Mouse (Mus musculus) embryo, embryonic 11 days (tissue): Measurements from ENCODE around the gene Hspa4.
A peak's percentile ranks its signal among the peaks of the same experiment; 100 is the strongest.
"Not testable (repeated sequence)": the region's sequence is repeated elsewhere in the genome, so short reads cannot be mapped to it uniquely, and the experiment has no call there.

Experiments used
- DNase-seq: peaks from one replicate; pipeline ENCODE4 v3.0.0-alpha.2; 2015

The Hspa4 gene

DNA sequence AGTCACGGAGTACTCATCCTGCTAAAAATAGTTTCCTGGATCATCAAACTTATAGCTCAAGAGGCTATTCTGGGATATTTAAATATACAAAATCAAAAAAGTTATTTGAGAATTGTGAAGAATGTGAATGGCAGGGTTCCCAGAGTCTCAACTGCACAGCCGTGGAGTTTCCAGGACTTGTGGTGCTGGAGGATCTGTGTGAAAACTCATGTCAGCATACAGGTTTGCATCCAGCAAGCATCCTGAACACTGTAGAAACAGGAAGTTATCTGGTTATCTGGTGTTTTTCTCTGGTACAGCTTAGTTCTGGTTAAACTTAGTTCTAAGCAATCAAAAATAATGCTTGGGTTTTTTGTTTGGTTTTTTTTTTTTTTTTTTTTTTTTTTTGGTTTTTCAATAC is 6.7 kb upstream of the Hspa4 start:
- no peak for DNase-seq

DNA sequence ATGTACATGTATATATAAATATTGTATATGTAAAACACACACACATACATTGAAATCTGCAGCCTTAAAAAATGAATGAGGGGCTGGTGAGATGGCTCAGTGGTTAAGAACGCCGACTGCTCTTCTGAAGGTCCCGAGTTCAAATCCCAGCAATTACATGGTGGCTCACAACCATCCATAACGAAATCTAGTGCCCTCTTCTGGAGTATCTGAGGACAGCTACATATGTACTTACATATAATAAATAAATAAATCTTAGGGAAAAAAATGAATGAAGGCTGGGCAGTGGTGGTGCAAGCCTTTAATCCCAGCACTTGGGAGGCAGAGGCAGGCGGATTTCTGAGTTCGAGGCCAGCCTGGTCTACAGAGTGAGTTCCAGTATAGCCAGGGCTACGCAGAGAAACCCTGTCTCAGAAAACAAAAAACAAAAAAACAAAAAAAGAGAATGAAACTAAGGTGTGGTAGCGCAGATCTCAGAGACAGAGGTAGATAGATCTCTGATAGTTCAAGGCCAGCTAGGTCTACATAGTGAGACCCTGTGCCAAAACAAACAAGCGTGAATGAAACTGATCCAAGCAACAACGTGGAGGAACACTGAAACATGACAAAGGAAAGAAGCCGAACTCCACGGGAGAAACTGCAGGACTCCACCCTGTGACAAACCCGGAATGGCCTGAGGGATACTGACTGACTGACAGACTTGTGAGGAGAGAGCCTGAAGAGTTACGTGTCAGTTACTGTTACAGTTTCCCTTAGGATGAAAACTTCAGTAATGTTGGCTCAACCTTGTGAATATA is 4.0 kb upstream of the Hspa4 start:
- no peak for DNase-seq

DNA sequence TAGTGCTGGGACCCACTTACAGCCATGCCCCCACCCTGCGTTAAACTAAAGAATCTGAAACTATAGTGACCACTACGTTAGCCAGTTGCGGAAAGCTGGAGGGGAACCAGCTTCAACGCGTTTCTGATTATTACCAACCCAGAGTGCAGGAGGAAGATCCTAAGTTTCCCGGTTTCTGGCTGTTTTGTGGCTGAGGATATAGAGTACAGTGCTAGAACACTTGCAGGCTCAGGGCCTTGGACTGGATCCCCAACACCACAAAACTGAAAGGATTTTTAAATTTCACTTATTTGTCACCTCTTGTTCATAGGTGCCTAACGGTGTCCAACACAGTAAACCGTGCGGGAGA is 884 bp upstream of the Hspa4 start:
- no peak for DNase-seq

DNA sequence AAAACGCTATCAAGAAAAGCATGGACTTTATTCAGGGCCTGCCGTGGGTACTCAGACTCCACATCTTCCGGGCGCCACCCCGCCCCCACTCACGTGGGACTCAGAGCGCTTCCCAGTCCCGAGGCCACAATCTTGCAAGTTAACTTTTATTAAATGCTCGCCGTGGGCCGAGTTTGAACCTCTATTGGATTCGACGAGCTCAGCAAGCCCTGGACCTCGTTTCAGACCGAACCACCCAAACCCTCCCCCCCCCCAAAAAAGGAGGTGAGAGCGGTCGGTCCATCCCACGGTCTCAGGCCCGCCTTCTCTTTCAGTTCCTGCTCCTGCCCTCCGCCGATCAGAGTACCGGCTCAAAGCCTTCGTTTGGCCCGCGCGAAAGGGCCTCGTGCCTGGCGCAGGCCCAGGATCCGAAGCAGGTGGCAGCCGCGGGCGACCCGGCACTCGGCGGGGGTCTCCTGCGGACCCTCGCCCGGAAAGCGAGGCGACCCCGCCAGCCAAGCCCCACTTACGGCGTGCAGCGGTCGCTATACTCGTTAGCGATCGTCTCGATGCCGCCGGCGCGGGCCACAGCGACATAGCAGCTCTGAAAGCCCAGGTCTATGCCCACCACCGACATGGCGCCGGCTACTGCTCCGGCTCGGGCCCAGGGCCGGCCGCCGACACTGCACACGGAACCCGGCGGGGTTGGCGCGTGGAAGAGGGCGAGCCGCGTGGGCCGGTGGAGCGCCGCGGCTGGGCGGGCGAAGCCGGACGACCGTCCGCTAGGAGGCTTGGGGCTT is 517 bp downstream of the Hspa4 start:
- peak; percentile 70 for DNase-seq

DNA sequence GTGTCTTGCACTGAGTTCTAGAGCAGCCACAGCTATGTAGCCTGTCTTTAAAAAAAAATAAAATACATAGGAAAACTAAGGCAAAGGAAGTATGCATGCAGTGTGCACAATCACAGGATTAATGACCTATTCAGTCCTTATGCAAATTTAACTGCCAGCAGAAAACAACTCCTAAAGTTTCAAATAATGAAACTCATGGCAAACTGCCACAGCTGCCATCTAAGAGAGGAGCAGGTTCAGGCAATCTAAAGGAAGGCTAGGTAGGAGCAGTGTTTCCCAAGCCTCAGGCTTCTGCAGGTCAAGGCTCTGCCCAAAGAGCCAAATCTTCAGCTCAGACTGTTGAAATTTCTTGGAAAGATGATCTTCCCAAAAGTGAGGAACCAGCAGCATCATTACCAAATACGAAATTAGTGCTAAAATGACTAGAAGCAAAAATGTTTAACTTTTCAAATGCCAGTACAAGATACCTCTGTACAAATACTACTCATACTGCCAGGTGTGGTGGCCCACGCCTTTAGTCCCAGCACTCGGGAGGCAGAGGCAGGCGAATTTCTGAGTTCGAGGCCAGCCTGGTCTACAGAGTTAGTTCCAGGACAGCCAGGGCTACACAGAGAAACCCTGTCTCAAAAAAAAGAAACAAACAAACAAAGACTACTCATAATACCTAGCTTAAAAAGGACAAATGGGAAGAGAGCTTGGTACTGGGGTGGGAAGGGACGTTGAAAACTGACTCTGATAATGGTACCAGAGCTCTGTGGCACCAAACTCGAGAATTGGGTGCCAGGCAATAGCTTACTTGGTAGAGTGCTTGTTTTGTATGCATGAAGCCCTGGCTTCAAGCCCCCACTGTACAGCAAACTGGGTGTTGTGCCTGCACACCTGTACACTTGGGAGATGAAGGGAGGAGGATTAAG is 2.1 kb downstream of the Hspa4 start:
- no peak for DNase-seq

DNA sequence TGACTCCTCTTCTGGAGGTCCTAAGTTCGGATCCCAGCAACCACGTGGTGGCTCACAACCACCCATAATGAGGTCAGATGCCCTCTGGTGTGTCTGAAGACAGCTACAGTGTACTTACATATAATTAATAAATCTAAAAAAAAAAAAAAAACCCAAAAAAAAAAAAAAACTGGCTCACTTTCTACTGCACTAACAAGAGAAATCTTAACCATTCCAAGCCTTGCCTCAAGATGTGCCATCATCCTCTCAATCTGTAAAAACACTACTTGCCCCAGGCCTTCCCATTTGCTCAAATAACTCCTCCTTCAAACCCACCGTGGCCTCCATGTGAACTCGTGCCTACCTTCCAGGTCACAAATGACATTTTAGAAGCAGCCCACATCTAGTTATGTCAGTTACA is 3.4 kb downstream of the Hspa4 start:
- DNase-seq: no peak

DNA sequence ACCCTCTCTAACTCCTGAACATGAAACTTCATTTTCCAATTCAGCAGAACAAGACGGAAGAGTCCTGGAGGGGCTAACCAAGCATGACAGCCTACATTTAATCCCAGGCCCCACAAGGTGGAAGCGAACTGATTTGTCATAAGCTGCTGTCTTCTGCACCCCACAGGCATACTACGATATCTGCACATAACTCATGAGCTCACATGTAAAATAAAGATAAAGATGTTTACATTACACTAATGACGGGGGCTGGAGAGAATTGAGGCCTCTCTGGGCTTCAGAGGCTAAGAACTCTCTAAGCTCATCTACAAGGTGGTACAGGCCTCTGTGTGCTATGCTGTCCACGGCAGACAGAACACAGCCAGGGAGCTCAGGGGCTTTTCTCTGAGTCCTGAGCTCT is 5.8 kb downstream of the Hspa4 start:
- DNase-seq: no peak

DNA sequence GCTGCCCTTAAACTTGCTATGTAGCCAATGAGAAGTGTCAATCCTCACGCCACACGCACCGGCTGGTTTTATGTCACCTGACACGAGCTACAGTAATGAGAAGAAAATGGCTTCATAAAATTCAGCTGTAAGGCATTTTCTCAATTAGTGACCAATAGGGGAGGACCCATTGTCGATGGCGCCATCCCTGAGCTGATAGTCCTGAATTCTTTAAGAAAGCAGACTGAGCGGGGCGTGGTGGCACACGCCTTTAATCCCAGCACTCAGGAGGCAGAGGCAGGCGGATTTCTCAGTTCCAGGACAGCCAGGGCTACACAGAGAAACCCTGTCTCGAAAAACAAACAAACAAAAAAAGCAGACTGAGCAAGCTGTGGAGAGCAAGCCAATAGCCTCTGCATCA is 9.4 kb downstream of the Hspa4 start:
- DNase-seq: no peak

DNA sequence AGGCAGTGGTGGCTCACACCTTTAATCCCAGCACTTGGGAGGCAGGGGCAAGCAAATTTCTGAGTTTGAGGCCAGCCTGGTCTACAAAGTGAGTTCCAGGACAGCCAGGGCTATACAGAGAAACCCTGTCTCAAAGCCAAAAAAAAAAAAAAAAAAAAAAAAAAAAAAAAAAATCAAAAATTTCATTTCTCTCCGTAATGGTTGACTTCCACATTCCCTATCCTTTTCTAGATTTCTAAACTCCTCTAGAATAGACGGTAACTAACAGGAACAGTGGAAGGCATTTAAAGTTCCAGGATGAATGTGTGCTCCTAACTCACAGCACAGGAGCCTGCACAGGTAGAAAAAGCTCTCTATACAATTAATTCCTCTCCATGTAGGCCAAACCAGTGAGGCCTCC is 10.1 kb downstream of the Hspa4 start:
- DNase-seq: not testable (repeated sequence)

DNA sequence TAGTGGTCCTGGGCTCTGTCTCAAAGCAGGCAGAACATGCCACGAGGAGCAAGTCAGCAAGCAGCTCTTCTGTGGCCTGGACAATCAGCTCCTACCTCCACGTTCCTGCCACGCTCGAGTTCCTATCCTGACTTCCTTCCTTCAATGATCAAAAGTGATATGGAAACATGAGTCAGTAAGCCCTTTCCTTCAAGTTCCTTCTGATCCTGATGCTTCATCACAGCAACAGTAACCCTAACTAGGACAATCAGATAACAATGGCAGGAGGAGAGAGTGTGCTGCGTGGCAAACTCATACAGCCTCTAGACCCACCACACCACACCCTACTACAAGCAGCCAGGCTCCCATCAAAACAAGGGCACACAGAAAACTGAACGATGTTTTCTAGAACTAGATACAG is 14.4 kb downstream of the Hspa4 start:
- no peak for DNase-seq

DNA sequence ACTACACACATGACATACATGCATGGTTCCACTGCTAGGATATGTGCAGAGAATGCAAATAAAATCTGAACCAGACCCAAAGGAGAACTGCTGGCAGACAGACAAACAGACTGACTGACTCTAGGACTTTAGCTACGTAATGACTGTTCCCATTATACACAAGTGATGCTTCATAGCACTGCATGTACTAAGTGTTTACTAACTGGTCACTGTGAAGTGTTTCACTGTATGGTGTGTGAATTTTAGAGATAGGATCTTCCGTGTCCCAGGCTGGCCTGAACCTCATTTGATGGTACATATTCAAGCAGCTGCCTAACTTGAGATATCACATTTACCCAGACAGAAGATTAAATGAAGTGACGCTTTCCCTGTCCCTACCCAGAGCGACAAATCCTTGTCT is 21.8 kb downstream of the Hspa4 start:
- DNase-seq: no peak

DNA sequence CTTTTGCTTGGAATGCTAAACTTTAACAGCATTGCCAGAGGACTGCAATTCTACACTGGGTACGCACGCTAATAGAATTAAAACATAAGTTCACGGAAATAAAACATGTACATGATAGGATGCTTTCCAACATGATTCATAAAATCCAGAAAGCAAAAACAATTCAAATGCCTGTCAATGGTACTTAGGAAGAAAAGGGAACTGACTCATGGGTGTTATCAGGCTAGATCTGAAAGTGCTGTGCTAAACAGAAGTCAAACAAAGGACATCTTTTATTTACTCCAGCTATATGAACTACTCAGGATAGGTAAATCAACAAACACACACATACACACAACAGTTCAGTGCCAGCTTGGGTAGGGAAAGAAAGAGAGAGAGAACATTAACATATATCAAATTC is 24.9 kb downstream of the Hspa4 start:
- no peak for DNase-seq

DNA sequence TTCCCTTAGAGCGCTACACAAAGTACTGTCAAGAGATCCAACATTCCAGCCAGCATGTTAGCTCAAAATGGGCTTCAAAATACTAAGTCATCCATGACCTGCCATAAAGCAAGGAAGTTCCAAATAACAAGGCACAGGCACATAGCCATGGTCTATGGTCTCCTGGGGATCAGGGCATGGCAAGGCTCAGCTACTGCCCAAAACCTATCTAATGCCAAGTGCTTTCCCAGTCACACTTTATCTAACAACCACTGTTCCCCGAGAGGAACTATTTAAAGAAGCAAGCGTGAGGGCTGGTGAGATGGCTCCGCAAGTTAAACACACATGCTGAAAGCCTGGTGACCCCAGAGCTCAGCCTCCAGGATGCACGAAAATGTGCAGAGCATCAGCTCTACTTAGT is 26.9 kb downstream of the Hspa4 start:
- no peak for DNase-seq

DNA sequence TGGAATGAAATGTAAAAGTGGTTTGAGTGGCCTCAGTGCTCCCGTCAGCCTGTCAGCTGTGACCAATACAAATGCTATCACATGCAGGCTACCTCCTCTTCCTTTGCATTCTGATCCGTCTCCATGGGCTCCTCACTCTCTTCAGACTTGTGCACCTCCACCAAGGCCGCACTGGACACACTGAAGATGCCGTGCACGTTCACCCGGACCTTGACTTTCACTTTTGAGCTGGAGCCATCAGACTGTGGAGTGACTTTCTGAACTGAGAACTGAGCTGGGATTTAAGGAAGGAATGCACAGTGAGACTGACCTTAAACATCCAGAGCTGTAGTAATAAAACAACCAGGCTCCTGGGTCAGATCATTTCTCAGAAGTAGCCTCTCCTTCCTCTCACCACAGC is 30.7 kb downstream of the Hspa4 start:
- no peak for DNase-seq

DNA sequence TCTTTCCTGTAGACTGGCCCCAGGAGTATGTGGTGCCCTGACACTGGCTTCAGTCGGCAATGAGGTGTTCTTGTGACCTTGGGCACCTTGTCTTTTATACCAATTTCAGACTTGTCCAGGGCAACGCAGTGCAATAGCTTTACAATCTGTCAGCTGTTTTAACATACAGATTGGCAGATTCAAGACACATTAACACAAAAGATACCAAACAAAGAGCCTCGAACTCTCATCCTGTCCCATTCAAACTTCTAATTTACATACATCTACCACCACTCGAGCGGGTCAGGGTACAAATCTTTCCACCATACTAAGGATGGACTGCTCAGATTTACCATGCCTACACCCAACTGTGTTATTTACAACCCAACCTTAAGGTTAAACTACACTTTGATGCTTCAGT is 39.7 kb downstream of the Hspa4 start:
- no peak for DNase-seq

DNA sequence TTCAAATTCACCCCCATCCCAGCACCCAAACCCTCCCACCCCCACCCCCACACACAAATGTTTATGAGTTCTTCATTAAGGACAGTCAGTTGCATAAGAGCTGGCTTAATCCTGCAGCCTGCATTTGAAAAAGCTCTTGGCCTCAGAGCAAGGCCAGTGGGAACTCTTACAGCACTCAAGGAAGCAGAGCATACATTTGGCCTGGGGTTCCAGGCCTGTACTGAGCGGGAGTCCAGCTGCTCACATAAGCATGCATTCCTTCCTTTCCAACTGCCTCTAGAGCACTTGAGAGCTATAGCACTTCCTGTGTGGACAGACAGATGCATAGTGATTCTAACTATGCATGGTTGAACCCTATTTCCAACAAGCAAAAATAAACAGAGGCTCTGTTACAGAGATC is 40.2 kb downstream of the Hspa4 start:
- no peak for DNase-seq

DNA sequence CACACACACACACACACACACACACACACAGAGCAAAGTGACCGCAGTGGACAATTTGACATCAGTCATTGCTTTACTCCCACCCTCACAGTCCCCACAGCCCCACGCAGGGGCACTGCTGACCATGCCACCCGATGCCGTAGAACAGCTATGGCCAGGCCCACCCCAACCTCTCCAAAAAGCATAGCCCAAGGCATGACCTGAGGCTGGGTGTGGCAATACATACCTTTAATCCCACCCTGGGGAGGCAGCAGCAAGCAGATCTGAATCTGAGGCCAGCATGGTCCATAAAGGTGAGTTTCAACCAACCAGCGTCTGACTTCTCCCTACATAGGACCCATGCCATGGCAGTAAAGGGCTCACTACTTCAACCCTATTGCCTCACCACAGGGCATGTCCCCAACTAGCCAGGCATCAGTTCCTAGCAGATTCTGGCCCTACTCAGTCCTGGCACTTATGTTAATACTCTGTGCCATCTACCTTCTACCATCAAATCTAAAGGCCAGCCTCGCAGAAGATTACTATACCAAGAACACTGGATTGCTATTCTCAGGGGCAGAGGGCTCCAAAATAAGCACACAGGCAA is 41.1 kb downstream of the Hspa4 start:
- no peak for DNase-seq

DNA sequence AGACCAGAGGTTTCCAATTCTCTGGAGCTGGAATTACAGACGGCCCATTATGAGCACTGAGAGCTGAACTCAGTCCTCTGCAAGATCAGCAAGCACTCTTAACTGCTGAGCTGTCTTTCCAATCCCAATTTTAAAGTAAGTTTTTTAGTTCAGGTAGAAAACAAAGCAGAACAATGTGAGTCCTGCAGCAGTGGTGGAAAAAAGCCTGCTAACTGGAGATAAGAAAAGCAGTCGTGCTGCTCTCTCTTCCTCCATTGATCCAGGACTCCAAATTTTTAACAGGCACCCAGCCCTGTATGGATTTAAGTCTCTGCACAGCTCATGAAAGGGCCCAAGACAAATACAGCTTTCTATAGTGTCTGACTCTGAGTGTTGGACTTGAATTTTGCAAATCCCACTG is 43.3 kb downstream of the Hspa4 start:
- DNase-seq: no peak

DNA sequence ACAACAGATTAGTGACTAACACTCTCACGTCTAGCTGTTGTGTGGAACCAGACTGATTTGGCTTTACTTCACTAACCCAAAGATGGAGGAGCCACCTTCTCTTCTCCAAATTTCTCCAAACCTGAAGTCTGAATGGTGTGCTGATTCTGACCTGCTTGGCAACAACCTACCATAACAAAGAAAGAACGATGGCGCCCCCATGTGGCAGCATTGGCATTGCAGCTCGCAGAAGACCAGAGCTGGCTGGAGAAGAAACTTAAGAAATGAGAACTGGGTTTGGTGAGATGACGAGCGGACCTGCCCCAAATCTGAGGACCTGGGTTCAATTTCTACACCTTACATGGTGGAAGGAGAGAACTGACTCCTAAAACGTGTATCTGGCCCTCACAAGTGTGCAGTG is 45.3 kb downstream of the Hspa4 start:
- DNase-seq: peak; percentile 62

DNA sequence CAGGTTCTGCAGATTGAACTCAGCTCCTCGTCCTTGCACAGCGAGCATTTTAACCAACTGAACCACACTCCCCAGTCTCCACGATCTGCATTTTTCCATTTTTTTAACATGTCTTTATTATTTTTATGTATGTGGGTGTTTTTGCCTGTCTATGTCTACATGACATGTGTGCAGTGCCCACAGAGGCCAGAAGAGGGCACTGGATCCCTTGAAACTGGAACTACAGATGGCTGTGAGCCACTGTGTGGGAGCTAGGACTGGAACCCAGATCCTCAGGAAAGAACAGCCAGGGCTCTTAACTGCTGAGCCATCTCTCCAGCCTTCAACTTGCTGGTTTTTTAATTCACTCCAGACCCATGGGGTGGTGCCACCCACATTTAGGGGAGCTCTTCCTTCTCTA is 45.8 kb downstream of the Hspa4 start:
- DNase-seq: no peak

DNA sequence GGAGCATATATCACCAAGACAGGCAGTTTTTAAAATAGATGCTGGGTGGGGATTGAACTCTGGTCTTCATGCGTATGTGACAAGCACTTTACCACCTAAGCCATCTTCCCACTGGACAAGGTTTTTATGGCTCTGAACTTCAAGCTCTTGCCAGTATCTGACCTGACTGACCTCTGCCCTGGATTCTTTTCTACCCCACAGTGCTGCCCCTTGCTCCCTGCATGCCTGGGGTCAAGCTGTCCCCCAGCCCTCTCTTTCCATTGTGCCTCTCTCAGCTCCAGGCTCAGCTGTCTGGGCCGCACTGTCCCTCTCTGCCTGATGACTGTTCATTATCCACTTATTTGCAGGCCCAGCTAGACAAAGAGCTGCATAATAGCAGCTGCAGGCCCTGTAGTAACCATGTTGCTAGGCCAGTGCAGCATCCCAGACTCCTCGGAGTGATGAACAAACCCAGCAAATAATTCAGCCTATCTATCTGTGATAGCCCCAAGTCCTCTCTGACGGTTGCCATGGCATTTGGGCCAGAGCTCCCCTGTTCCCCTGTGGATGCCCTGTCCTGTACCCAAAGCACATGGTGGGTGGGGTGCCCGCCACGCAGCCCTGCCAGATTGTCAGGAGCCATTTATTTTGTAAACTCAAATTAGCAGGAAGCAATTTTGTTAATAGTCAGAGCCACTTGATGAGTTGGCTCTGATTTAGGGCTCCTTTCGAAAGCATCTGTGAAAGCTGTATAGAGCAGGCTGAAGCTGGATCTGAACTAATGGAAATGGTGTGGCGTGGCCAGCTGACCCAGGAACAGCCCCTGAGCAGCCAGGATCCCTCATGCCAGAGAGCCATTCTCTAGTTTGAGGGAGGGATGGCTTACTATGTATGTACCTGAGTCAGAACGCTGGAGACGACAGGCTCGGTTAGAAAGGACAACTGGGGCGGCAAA is 47.8 kb downstream of the Hspa4 start:
- peak; percentile 39 for DNase-seq

DNA sequence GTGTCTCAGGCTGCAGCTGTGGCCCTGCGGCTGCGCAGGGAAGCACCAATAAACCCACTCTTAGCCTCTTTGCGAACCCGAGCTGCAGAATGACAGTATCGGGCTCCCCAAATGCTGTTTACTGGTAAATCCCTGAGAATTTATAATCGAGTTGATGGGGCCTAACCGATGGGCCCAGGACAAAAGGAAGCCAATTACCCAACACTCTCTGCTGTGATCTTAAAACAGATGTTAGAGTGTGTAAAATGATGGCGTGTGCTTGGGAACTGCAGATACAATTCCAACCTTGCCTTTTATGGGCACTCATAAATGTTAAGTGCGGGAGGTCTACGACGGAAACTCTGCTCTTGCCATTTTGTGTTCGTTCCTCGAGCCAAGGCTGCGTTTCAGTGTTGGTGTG is 49.5 kb downstream of the Hspa4 start:
- DNase-seq: peak; percentile 26
